Comparison of ENCODE assay signal across 22 mouse cellular contexts in genomic region chr11:119043273-119043540, GRCm38 (mm10). TPM values are rescaled to one million over a fixed set of nuclear protein-coding genes. Genes with fewer than 3 reads are reported as not detected.
DNase-seq lines count a peak whose midpoint lies in the region; ATAC-seq and TF ChIP-seq lines count a peak whose summit lies in the region.
"Had no signal": no experiment of that assay in that cellular context is flagged by ENCODE, and none has a peak within 500 bp of the region (broad histone marks: within the 10 kb centered on the region; RNA-seq: fewer than 3 reads in every experiment).

No protein-coding gene starts in this region.

- no peak for DNase-seq in forebrain, embryonic 10.5 days (ENCODE audit: extremely low spot score, low spot score)
- DNase-seq in lung, embryonic 14.5 days, result no peak
- no peak for DNase-seq in lung, adult 18-20 months
- no peak for DNase-seq in CH12.LX (ENCODE audit: extremely low read depth)
- no peak for DNase-seq in limb, embryonic 10.5 days (ENCODE audit: low spot score)
- no peak for DNase-seq in left cerebral cortex, adult 8-10 months (ENCODE audit: low spot score in 2 of 2)
- DNase-seq: adrenal gland, adult 8-10 months; cerebellum, adult 8-10 months; heart, postnatal 10 days; kidney, adult 8-10 months; layer of hippocampus, adult 9-11 months had no signal

- H3K4me2 ChIP-seq in forebrain, embryonic 15.5 days (replicated peaks), result no peak overlapping the region
- H3K4me2 ChIP-seq in lung, embryonic 14.5 days, result no peak overlapping the region
- no peak overlapping the region for H3K4me2 ChIP-seq in CH12.LX (ENCODE audit: insufficient read depth, low read depth, poor library complexity, severe bottlenecking)
- no peak overlapping the region for H3K4me2 ChIP-seq in hindbrain, embryonic 16.5 days (ENCODE audit: low read length)
- H3K4me2 ChIP-seq: hindbrain, embryonic 13.5 days; midbrain, embryonic 15.5 days had no signal

- in situ Hi-C loops in CH12.LX (cut with MboI; ENCODE audit: low pct_ligation_motif_present, low pct_unique_long_range_greater_than_20kb, low sequenced_read_pairs), result no loop called here

- no peak for TF ChIP-seq CTCF in lung, embryonic 14.5 days (IDR thresholded peaks at IDR 0.05; ENCODE audit: low read depth)
- TF ChIP-seq CTCF in CH12.LX (conservative IDR thresholded peaks at IDR 0.05 in 1 of 2, IDR thresholded peaks at IDR 0.05 in 1 of 2; ENCODE audit: low read depth in 2 of 2, low read length in 2 of 2), result no peak

- peak overlapping the region; percentile 70 for H3K4me3 ChIP-seq in forebrain, embryonic 10.5 days
- no peak overlapping the region for H3K4me3 ChIP-seq in forebrain, embryonic 15.5 days
- peak overlapping the region; percentile 14; the same call in 1 of the 2 replicates for H3K4me3 ChIP-seq in lung, embryonic 14.5 days (ENCODE audit: low read depth, low read length)
- H3K4me3 ChIP-seq in CH12.LX (replicated peaks in 1 of 3; ENCODE audit: low read depth in 2 of 3, low read length in 2 of 3, poor library complexity in 1 of 3), result no peak overlapping the region
- peak overlapping the region; percentile 73 for H3K4me3 ChIP-seq in limb, embryonic 10.5 days
- no peak overlapping the region for H3K4me3 ChIP-seq in hindbrain, embryonic 16.5 days (ENCODE audit: low read length)
- H3K4me3 ChIP-seq: hindbrain, embryonic 13.5 days; midbrain, embryonic 15.5 days had no signal

- no peaks in the 10 kb centered on the region for H3K9me3 ChIP-seq in forebrain, embryonic 10.5 days
- no peaks in the 10 kb centered on the region for H3K9me3 ChIP-seq in forebrain, embryonic 15.5 days
- H3K9me3 ChIP-seq in lung, embryonic 14.5 days (ENCODE audit: low read depth, low read length), result no peaks in the 10 kb centered on the region
- H3K9me3 ChIP-seq in CH12.LX (replicated peaks; ENCODE audit: low read length), result peaks cover 4% of the 10 kb centered on the region
- no peaks in the 10 kb centered on the region for H3K9me3 ChIP-seq in limb, embryonic 10.5 days (replicated peaks)
- H3K9me3 ChIP-seq in hindbrain, embryonic 16.5 days (ENCODE audit: control insufficient read depth, low read length), result no peaks in the 10 kb centered on the region
- H3K9me3 ChIP-seq: hindbrain, embryonic 13.5 days; midbrain, embryonic 15.5 days had no signal

- H3K79me2 ChIP-seq in CH12.LX (replicated peaks; ENCODE audit: control insufficient read depth, extremely low read depth, insufficient read depth, poor library complexity, severe bottlenecking), result no peaks in the 10 kb centered on the region; the same call in none of the 2 replicates

- no peak for TF ChIP-seq RAD21 in CH12.LX (IDR thresholded peaks at IDR 0.05; ENCODE audit: low read depth, low read length)

- peaks cover 10% of the 10 kb centered on the region for H3K36me3 ChIP-seq in forebrain, embryonic 10.5 days (replicated peaks)
- H3K36me3 ChIP-seq in forebrain, embryonic 15.5 days, result peaks cover 3% of the 10 kb centered on the region; the same call in 1 of the 2 replicates
- peaks cover 9% of the 10 kb centered on the region; the same call in 1 of the 2 replicates for H3K36me3 ChIP-seq in lung, embryonic 14.5 days (ENCODE audit: insufficient read depth)
- H3K36me3 ChIP-seq in CH12.LX (replicated peaks in 1 of 2; ENCODE audit: control insufficient read depth in 1 of 2, insufficient read depth in 1 of 2, low read length in 1 of 2), result peaks cover 9 to 14% of the 10 kb centered on the region in 2 experiments
- H3K36me3 ChIP-seq in limb, embryonic 10.5 days, result peaks cover 11% of the 10 kb centered on the region
- no peaks in the 10 kb centered on the region for H3K36me3 ChIP-seq in hindbrain, embryonic 16.5 days (ENCODE audit: control insufficient read depth, insufficient read depth, low read length)

- H3K27ac ChIP-seq in forebrain, embryonic 10.5 days, result no peak overlapping the region
- no peak overlapping the region for H3K27ac ChIP-seq in forebrain, embryonic 15.5 days (replicated peaks)
- no peak overlapping the region for H3K27ac ChIP-seq in lung, embryonic 14.5 days (ENCODE audit: low read depth)
- no peak overlapping the region for H3K27ac ChIP-seq in CH12.LX (ENCODE audit: insufficient read depth, low read depth)
- H3K27ac ChIP-seq in limb, embryonic 10.5 days, result peak overlapping the region; percentile 92
- no peak overlapping the region for H3K27ac ChIP-seq in hindbrain, embryonic 16.5 days (ENCODE audit: low read depth, low read length)
- H3K27ac ChIP-seq: hindbrain, embryonic 13.5 days; midbrain, embryonic 15.5 days had no signal

- H3K9ac ChIP-seq in forebrain, embryonic 15.5 days (replicated peaks), result no peak overlapping the region
- no peak overlapping the region for H3K9ac ChIP-seq in lung, embryonic 14.5 days
- no peak overlapping the region for H3K9ac ChIP-seq in CH12.LX (ENCODE audit: insufficient read depth, low read depth)
- H3K9ac ChIP-seq in hindbrain, embryonic 16.5 days (ENCODE audit: low read depth, low read length), result no peak overlapping the region
- H3K9ac ChIP-seq: hindbrain, embryonic 13.5 days; midbrain, embryonic 15.5 days had no signal

- no peak for TF ChIP-seq EP300 in CH12.LX (IDR thresholded peaks at IDR 0.05; ENCODE audit: low read length)

- dilution Hi-C loops in CH12.LX (cut with MboI; ENCODE audit: extremely low pct_ligation_motif_present, extremely low pct_unique_long_range_greater_than_20kb, low sequenced_read_pairs), result no loop called here

- TF ChIP-seq POLR2A in CH12.LX (IDR thresholded peaks at IDR 0.05; ENCODE audit: low read depth, low read length), result no peak

- no peak for ATAC-seq in forebrain, embryonic 15.5 days (replicated peaks)
- ATAC-seq in lung, embryonic 14.5 days (ENCODE audit: insufficient read depth), result no peak
- no peak for ATAC-seq in hindbrain, embryonic 16.5 days
- ATAC-seq: midbrain, embryonic 15.5 days; Patski had no signal

- WGBS in forebrain, embryonic 10.5 days, result 1% methylated on average over 4 of the region's 4 CpGs
- under 1% methylated on average over 4 of the region's 4 CpGs for WGBS in forebrain, embryonic 15.5 days
- 3% methylated on average over 4 of the region's 4 CpGs for whole genome bisulfite sequencing in lung, embryonic 14.5 days
- 0% methylated on average over 4 of the region's 4 CpGs for WGBS in limb, embryonic 10.5 days
- WGBS in hindbrain, embryonic 16.5 days, result 6% methylated on average over 4 of the region's 4 CpGs

- H3K4me1 ChIP-seq in forebrain, embryonic 10.5 days, result peaks cover 95% of the 10 kb centered on the region
- peaks cover 72% of the 10 kb centered on the region for H3K4me1 ChIP-seq in forebrain, embryonic 15.5 days
- peaks cover 26% of the 10 kb centered on the region for H3K4me1 ChIP-seq in lung, embryonic 14.5 days (ENCODE audit: insufficient read depth)
- H3K4me1 ChIP-seq in CH12.LX (ENCODE audit: control insufficient read depth in 1 of 2, insufficient read depth in 2 of 2), result peaks cover 12 to 57% of the 10 kb centered on the region in 2 experiments
- H3K4me1 ChIP-seq in limb, embryonic 10.5 days, result peaks cover 95% of the 10 kb centered on the region
- H3K4me1 ChIP-seq in hindbrain, embryonic 16.5 days (ENCODE audit: control insufficient read depth, insufficient read depth, low read depth, low read length), result peaks cover 45% of the 10 kb centered on the region

- peaks cover 92% of the 10 kb centered on the region for H3K27me3 ChIP-seq in forebrain, embryonic 10.5 days (ENCODE audit: poor library complexity, severe bottlenecking)
- peaks cover 73% of the 10 kb centered on the region for H3K27me3 ChIP-seq in forebrain, embryonic 15.5 days
- peaks cover 82% of the 10 kb centered on the region for H3K27me3 ChIP-seq in lung, embryonic 14.5 days (ENCODE audit: insufficient read depth, low read length)
- H3K27me3 ChIP-seq in CH12.LX (replicated peaks), result peaks cover 67% of the 10 kb centered on the region
- peaks cover 88% of the 10 kb centered on the region for H3K27me3 ChIP-seq in limb, embryonic 10.5 days (ENCODE audit: low read depth, poor library complexity, severe bottlenecking)
- peaks cover 47% of the 10 kb centered on the region for H3K27me3 ChIP-seq in hindbrain, embryonic 16.5 days (replicated peaks; ENCODE audit: control insufficient read depth, insufficient read depth, low read length)

RNA-seq across cellular contexts. Expression of gene Cbx8, which starts 2.4 kb away (rescaled TPM):
- 9.5 and 11.3 TPM in 2 replicates for polyA plus RNA-seq in forebrain, embryonic 10.5 days (2016; fragmentation: Nextera tagmentation; extraction: Ambion mirVana)
- 13.8 and 14.1 TPM in 2 replicates for polyA plus RNA-seq in forebrain, embryonic 15.5 days (2015; fragmentation: Nextera tagmentation; extraction: Ambion mirVana)
- polyA plus RNA-seq in lung, embryonic 14.5 days (2014; fragmentation: Nextera tagmentation; extraction: Ambion mirVana), result 8.5 and 8.8 TPM in 2 replicates
- 8.5 and 10.2 TPM in 2 replicates for total RNA-seq in CH12.LX (2012; rRNA removed)
- 6.2 and 7.7 TPM in 2 replicates for total RNA-seq in CH12.LX (2014; rRNA removed)
- 6.0 and 7.5 TPM in 2 replicates for polyA plus RNA-seq in CH12.LX (2012; ENCODE audit: insufficient read length, low read depth)
- polyA plus RNA-seq in limb, embryonic 10.5 days (2016; fragmentation: Nextera tagmentation; extraction: Ambion mirVana), result 12.2 and 15.1 TPM in 2 replicates
- total RNA-seq in left cerebral cortex, adult 8-10 months (2022), result 10 to 100 TPM in 2 of 4 experiments, 1 to 10 TPM in 2; 7.1 to 16.7 (median 11.1) TPM
- polyA plus RNA-seq in hindbrain, embryonic 16.5 days (2015; fragmentation: Nextera tagmentation; extraction: Ambion mirVana), result 8.5 and 9.5 TPM in 2 replicates

RNA-seq across cellular contexts. Expression of gene Cbx2, which starts 20.4 kb away (rescaled TPM):
- polyA plus RNA-seq in forebrain, embryonic 10.5 days (2016; fragmentation: Nextera tagmentation; extraction: Ambion mirVana), result 115 and 127 TPM in 2 replicates
- polyA plus RNA-seq in forebrain, embryonic 15.5 days (2015; fragmentation: Nextera tagmentation; extraction: Ambion mirVana), result 30.4 and 31.8 TPM in 2 replicates
- polyA plus RNA-seq in lung, embryonic 14.5 days (2014; fragmentation: Nextera tagmentation; extraction: Ambion mirVana), result 35.6 and 43.4 TPM in 2 replicates
- total RNA-seq in CH12.LX (2012; rRNA removed) (10.9 and 15.5 TPM in 2 replicates), CH12.LX (2014; rRNA removed) (2.6 and 2.8 TPM in 2 replicates)
- polyA plus RNA-seq in CH12.LX (2012; ENCODE audit: insufficient read length, low read depth), result 3.6 and 3.9 TPM in 2 replicates
- 151 and 170 TPM in 2 replicates for polyA plus RNA-seq in limb, embryonic 10.5 days (2016; fragmentation: Nextera tagmentation; extraction: Ambion mirVana)
- 1 to 10 TPM; 2.2 to 3.3 (median 2.6) TPM for total RNA-seq in left cerebral cortex, adult 8-10 months (2022)
- 10.7 and 14.0 TPM in 2 replicates for polyA plus RNA-seq in hindbrain, embryonic 16.5 days (2015; fragmentation: Nextera tagmentation; extraction: Ambion mirVana)

RNA-seq across cellular contexts. Expression of gene Cbx4, which starts 42.8 kb away (rescaled TPM):
- 3.3 and 4.6 TPM in 2 replicates for polyA plus RNA-seq in forebrain, embryonic 10.5 days (2016; fragmentation: Nextera tagmentation; extraction: Ambion mirVana)
- 15.5 and 16.5 TPM in 2 replicates for polyA plus RNA-seq in forebrain, embryonic 15.5 days (2015; fragmentation: Nextera tagmentation; extraction: Ambion mirVana)
- 13.1 and 13.8 TPM in 2 replicates for polyA plus RNA-seq in lung, embryonic 14.5 days (2014; fragmentation: Nextera tagmentation; extraction: Ambion mirVana)
- total RNA-seq in CH12.LX (2012; rRNA removed), result 30.6 and 40.4 TPM in 2 replicates
- total RNA-seq in CH12.LX (2014; rRNA removed), result 11.4 and 15.0 TPM in 2 replicates
- polyA plus RNA-seq in CH12.LX (2012; ENCODE audit: insufficient read length, low read depth), result 26.0 and 29.8 TPM in 2 replicates
- 4.3 and 7.1 TPM in 2 replicates for polyA plus RNA-seq in limb, embryonic 10.5 days (2016; fragmentation: Nextera tagmentation; extraction: Ambion mirVana)
- total RNA-seq in left cerebral cortex, adult 8-10 months (2022), result 10 to 100 TPM; 48.9 to 54.2 (median 50.0) TPM
- polyA plus RNA-seq in hindbrain, embryonic 16.5 days (2015; fragmentation: Nextera tagmentation; extraction: Ambion mirVana), result 23.4 and 24.8 TPM in 2 replicates

RNA-seq across cellular contexts. Expression of gene Enpp7, which starts 55.2 kb away (rescaled TPM):
- polyA plus RNA-seq in forebrain, embryonic 10.5 days (2016; fragmentation: Nextera tagmentation; extraction: Ambion mirVana), result not detected in 2 replicates
- not detected in 2 replicates for polyA plus RNA-seq in forebrain, embryonic 15.5 days (2015; fragmentation: Nextera tagmentation; extraction: Ambion mirVana)
- not detected in 2 replicates for polyA plus RNA-seq in lung, embryonic 14.5 days (2014; fragmentation: Nextera tagmentation; extraction: Ambion mirVana)
- total RNA-seq in CH12.LX (2012; rRNA removed) (not detected in 2 replicates), CH12.LX (2014; rRNA removed) (not detected in 2 replicates)
- not detected in 2 replicates for polyA plus RNA-seq in CH12.LX (2012; ENCODE audit: insufficient read length, low read depth)
- polyA plus RNA-seq in limb, embryonic 10.5 days (2016; fragmentation: Nextera tagmentation; extraction: Ambion mirVana), result not detected in 2 replicates
- not detected for total RNA-seq in left cerebral cortex, adult 8-10 months (2022)
- polyA plus RNA-seq in hindbrain, embryonic 16.5 days (2015; fragmentation: Nextera tagmentation; extraction: Ambion mirVana), result not detected in 2 replicates
- total RNA-seq: adrenal gland, adult 8-10 months; ES-E14; gastrocnemius, adult 18-20 months; heart, postnatal 10 days; megakaryocyte progenitor cell, adult 5-6 weeks had no signal
- polyA plus RNA-seq: hindbrain, embryonic 13.5 days; intestine, embryonic 14.5 days; liver, embryonic 11.5 days; lung, embryonic 16.5 days; midbrain, embryonic 15.5 days; Patski had no signal

Comparison
In these comparisons a context has a peak if more than half of its experiments do, and no peak if none do; other contexts are left out.
1. H3K4me3 ChIP-seq: peak in forebrain, embryonic 10.5 days (single experiment), lung, embryonic 14.5 days (single experiment) and limb, embryonic 10.5 days (single experiment); none in forebrain, embryonic 15.5 days (single experiment), CH12.LX (0 of 3) and hindbrain, embryonic 16.5 days (single experiment).